Mouse (Mus musculus) testis, adult 2 months (tissue): ENCODE measurements around the gene E030030I06Rik.

ENCODE experiments used
- CTCF ChIP-seq: fragments of 200-500 bp; IDR thresholded peaks from 2 replicates; pipeline ENCODE4 v1.5.1; 2012; ENCODE audit warnings: low read depth, mild to moderate bottlenecking, inconsistent platforms, low read length, moderate library complexity; ENCODE audit not compliant: control insufficient read depth, insufficient read depth, insufficient replicate concordance
- POLR2A ChIP-seq: fragments of 200-500 bp; IDR thresholded peaks from 2 replicates; pipeline ENCODE4 v1.6.1; 2012; ENCODE audit warnings: low read depth, mild to moderate bottlenecking, inconsistent platforms, low read length, moderate library complexity; ENCODE audit not compliant: control insufficient read depth

DNA sequence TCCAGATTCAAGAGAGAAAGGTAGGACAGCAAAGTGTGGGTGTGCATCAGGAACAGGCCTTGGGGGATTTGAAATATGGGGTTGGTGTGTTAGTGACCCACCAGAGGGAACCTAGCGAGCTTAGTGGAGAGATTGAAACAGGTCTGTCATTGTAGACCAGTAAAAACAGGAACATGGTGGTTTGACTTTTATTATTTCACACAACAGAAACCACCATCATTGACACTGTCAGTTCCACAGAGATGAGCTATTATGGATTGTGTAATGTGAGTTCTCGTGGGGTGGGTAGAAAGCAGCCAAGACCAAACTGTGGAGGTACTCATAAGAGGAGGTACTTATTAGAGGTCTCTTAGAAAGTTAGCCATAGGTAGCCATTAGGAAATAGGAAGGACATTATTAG, 74.5 kb downstream of the E030030I06Rik start:
- TF ChIP-seq CTCF (no peak), POLR2A (no peak)
